Mouse (Mus musculus): ENCODE measurements around the gene Nos3.

Nos3 gene

DNA sequence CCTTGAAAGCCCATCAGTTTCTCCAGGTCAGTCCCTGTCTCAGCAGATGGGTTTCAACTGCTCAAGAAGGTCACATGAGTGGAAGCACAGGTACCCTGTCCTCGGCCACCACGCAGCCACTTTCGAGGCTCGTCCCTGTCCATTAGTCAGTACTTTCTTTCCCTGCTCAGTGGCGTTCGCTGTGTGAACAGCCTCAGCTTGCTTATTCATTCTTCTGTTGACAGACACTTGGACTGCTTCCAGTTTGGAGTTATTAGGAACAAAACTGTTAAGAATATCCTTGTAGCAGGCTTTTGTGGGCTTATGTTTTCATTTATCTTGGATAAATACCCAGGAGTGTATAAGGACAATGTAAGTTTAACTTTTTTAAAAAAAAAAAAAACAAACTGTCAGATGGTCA is 9.6 kb downstream of the Nos3 start:
- no peak for DNase-seq (ENCODE audit: extremely low spot score, low read depth, low spot score)

GRCm38 (mm10) chr5:24374666-24375328 is 10.2 kb downstream of the Nos3 start:
- no peak for DNase-seq (ENCODE audit: extremely low spot score, low read depth, low spot score)

GRCm38 (mm10) chr5:24378700-24379099 is 14.1 kb downstream of the Nos3 start:
- DNase-seq (ENCODE audit: extremely low spot score, low read depth, low spot score): no peak

DNA sequence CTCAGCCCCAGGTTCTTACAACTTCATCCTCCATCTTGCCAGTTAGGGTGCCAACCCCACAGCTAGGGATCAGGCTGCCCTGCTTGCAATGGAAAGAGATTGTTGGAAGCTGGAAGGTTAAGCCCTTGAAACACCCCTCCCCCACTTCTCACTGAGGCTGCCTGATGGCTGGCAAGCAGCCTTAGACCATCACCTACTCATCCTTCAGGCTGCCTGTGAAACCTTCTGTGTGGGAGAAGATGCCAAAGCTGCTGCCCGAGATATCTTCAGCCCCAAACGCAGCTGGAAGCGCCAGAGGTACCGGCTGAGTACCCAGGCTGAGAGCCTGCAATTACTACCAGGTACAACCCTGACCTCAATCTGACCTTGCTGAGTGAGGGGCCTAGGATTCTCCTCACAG is 14.9 kb downstream of the Nos3 start:
- DNase-seq (ENCODE audit: extremely low spot score, low read depth, low spot score): no peak

GRCm38 (mm10) chr5:24380499-24380898 is 15.9 kb downstream of the Nos3 start:
- DNase-seq (ENCODE audit: extremely low spot score, low read depth, low spot score): no peak

GRCm38 (mm10) chr5:24381486-24381885 is 16.9 kb downstream of the Nos3 start:
- no peak for DNase-seq (ENCODE audit: extremely low spot score, low read depth, low spot score)

GRCm38 (mm10) chr5:24381988-24382387 is 17.4 kb downstream of the Nos3 start:
- DNase-seq (ENCODE audit: extremely low spot score, low read depth, low spot score): no peak

DNA sequence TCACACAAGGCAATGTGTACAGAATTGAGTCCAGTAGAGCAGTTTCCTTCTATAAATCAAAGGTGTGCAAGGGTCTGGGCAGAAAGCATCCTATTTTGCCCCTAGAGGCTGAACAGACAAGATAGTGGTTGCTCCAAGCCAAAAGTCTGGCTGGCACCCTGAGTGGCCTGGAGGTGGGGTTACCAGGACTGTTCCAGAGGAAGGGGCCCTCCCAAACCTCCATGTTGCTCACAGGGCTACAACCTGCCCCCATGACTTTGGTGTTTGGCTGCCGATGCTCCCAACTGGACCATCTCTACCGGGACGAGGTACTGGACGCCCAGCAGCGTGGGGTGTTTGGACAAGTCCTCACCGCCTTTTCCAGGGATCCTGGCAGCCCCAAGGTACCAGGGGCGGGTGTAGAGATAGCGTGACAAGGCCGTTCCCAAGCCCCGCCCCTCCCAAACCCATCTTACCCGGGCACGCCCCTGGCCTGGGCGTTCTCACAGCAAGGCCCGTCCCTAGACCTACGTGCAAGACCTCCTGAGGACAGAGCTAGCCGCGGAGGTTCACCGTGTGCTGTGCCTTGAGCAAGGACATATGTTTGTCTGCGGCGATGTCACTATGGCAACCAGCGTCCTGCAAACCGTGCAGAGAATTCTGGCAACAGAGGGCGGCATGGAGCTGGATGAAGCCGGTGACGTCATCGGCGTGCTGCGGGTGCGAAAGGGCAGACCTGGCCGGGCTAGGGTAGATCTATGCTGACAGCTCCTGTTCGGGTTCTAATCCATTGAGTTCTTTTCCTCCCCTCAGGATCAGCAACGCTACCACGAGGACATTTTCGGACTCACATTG is 18.6 kb downstream of the Nos3 start:
- DNase-seq (ENCODE audit: extremely low spot score, low read depth, low spot score): peak; percentile 90

- no peak for DNase-seq (ENCODE audit: extremely low spot score, low read depth, low spot score)
Measured at GRCm38 (mm10) chr5:24384407-24384806, 19.8 kb downstream of the Nos3 start.

DNA sequence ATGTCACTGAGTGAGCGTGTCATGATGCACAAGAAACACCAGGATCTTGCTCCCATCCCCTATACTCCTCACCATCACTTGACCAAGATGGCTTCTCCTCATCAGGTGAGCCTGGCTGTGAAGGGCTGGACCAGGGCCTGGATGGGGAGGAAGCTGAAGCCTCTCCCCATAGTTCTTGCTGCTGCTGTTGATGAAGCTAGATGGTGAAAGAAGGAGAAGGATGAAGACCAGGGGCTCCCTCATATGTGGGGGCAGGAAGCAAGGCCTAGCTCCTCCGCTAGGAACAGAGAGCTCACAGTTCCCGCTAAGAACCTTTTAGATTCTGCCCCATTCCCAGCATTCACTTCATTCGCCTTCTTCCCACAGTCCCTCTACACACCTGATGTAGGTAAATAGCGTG is 20.8 kb downstream of the Nos3 start:
- DNase-seq (ENCODE audit: extremely low spot score, low read depth, low spot score): no peak

DNA sequence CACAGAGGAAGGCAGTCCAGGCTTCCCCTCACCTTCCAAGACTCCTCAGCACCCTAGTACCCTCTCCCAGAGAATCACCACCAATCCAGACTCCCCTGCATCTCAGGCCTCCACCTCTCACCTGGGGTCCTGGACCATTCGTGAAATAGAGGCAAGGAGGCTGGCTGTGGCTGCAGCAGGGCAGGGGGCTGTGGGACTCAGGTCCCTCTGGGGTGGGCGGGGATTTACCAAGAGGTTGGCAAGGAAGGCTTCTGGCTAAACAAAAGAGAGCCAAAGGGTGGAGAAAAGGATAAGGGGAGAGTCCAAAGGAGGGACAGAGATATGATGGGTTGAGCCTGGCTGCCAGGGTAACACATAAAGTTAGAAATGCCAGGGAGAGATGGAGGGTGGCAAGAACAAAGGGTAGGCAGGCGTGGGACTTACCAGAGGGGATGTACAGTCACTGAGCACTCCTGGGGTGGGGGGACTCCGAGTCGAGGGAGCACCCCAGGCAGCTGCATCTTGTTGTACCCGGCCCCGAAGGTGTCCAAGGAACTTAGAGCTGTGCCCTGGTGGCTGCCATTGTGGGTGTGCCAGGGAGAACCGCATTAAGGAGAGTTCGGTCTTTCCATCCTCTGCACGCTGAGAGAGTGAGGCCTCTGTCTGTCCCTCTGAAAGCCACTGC is 21.4 kb downstream of the Nos3 start:
- no peak for DNase-seq (ENCODE audit: extremely low spot score, low read depth, low spot score)

- DNase-seq (ENCODE audit: extremely low spot score, low read depth, low spot score): no peak
Measured at GRCm38 (mm10) chr5:24387264-24388241, 22.9 kb downstream of the Nos3 start.

DNA sequence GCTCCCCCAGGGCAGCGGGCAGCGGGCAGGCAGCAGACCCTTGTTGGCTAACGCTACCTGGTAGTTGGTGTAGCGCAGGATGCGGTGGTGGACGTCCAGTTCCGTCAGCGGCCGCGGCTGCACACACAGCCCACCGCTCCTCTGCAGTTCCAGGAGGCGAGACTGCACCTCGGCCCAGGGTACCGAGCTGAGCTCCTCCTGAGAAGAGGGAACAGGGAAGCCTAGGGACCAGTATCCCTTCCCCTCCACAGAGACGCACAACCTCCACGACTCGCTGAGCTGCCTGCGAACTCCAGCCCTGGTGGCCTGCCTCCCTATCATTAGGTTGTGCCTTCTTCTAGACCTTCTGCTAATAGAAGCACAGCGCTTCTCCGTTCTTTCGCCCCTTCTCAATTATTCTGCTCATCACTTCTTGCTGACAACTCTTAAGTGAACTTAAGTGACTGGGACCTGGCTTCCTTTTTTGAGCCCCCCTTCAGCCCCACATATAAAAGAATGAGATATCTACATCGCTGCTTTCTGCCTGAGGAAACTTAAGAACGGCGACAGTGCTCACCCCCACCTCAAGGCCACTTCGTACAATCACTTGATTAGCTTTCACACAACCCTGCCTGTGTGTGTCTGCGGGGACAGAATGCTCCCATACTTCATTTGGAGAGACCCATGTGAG is 23.8 kb downstream of the Nos3 start:
- DNase-seq (ENCODE audit: extremely low spot score, low read depth, low spot score): no peak

GRCm38 (mm10) chr5:24389011-24389657 is 24.5 kb downstream of the Nos3 start:
- DNase-seq (ENCODE audit: extremely low spot score, low read depth, low spot score): no peak

GRCm38 (mm10) chr5:24389658-24390020 is 25.0 kb downstream of the Nos3 start:
- DNase-seq (ENCODE audit: extremely low spot score, low read depth, low spot score): no peak

DNA sequence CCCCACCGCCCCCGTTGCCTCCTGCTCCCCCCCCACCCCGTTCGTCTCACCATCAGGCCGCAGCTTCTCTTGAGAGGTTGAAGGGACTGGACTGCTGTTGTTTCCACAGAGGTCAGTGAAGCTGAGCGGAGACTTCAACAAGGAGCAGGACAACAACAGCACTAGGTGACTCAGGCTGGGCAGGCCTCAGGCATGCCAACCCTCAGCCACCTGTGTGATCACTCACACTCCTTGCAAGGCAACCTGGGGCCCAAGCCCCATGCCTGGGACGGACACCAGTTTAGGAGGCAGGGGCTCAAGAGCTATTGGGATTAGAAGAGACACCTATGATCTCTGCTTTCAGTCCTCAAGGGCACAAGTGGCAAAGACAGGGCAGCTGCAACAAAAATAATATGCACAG is 27.3 kb downstream of the Nos3 start, which contains the start of gene Atg9b:
Gene Atg9b (minus strand): TSS at position 280 of the 400 bp plus-strand sequence.
- DNase-seq (ENCODE audit: extremely low spot score, low read depth, low spot score): no peak

DNA sequence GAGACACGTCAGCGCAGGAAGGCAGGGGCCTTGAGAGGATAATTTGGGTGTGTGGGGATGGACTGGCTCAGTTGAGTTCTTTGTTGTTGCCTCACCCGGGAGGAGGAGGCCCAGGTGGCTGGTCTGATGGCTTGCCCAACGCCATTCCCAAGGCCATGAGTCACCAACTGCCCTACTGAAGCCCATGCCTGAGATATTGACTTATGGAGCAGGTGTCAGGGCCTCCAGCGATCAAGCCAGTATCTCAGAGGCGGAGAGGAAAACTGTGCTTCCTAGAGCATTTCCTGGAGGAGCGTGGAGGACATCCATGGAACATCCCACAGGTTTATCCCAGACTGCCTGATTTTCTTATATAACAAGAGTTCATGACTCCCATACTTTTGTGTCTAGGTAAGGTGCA is 28.1 kb downstream of the Nos3 start:
- DNase-seq (ENCODE audit: extremely low spot score, low read depth, low spot score): no peak

DNA sequence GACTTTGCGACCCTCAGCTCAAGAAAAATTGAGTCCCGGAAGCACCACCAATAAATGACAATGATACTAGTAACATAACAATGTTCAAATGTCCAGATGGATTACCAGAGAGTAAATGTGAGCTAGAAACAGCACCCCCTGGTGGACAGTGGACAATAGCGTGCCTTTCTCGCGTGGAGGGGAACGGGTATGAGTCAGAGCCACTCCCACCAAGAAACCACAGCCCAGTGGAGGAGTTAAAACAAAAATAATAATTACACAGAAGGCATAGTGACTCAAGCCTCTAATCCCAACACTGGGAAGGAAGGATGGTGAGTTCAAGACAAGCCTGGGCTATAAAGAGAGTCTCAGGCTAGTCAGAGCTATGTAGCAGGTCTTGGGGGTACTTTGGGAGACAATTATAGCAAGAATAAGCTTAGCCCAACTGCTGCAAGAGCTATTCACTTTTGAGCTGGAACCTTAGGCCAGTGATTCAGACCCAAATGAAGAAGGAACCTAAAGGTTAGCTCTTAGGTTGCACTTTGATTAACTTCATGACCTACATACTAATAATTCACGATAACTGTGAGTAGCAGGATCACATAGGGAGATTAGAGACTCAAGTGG is 28.9 kb downstream of the Nos3 start, which contains the start of gene Abcb8:
Gene Abcb8 (plus strand): TSS at position 272 of the 606 bp plus-strand sequence.
- DNase-seq (ENCODE audit: extremely low spot score, low read depth, low spot score): peak; percentile 57
